Mouse (Mus musculus) bone marrow macrophage, adult 2 months (primary cell): ENCODE data around the gene Pogz. TPM values are rescaled to one million over a fixed set of nuclear protein-coding genes. Genes with fewer than 3 reads are reported as not detected.

Experiments
- H3K27ac ChIP-seq: 2 replicates; pipeline ENCODE4 v1.5.1; 2012; ENCODE audit warnings: low read depth, low read length; ENCODE audit not compliant: insufficient read depth
- H3K4me1 ChIP-seq: 2 replicates; pipeline ENCODE4 v1.6.1; 2012; ENCODE audit warnings: low read length; ENCODE audit not compliant: control insufficient read depth, insufficient read depth
- H3K4me3 ChIP-seq: 2 replicates; pipeline ENCODE4 v1.5.1; 2012; ENCODE audit warnings: mild to moderate bottlenecking, low read length, moderate library complexity; ENCODE audit not compliant: insufficient read depth
- CTCF ChIP-seq: IDR thresholded peaks from 2 replicates; pipeline ENCODE4 v1.5.1; 2012; ENCODE audit warnings: low read depth, mild to moderate bottlenecking, low read length, moderate library complexity
- POLR2A ChIP-seq: IDR thresholded peaks from 2 replicates; pipeline ENCODE4 v1.6.1; 2012; ENCODE audit warnings: mild to moderate bottlenecking, low read depth, low read length, borderline replicate concordance
- polyA plus RNA-seq: library from polyadenylated mRNA; stranded (reverse); fragments of >200 nt; gene quantifications from 2 replicates; pipeline ENCODE4 v1.2.4, GENCODE M21; 2012; ENCODE audit not compliant: missing spikeins, insufficient read depth, insufficient read length

Gene Pogz
- polyA plus RNA-seq, 1 experiment = 20.7 TPM

GRCm38 (mm10) chr3:94824110-94824509 lies 13.3 kb upstream of the Pogz start:
- TF ChIP-seq CTCF (no peak), POLR2A (no peak)
- H3K4me3 ChIP-seq = no peak overlapping the region
- no peaks in the 10 kb centered on the region for H3K4me1 ChIP-seq
- H3K27ac ChIP-seq = no peak overlapping the region

DNA sequence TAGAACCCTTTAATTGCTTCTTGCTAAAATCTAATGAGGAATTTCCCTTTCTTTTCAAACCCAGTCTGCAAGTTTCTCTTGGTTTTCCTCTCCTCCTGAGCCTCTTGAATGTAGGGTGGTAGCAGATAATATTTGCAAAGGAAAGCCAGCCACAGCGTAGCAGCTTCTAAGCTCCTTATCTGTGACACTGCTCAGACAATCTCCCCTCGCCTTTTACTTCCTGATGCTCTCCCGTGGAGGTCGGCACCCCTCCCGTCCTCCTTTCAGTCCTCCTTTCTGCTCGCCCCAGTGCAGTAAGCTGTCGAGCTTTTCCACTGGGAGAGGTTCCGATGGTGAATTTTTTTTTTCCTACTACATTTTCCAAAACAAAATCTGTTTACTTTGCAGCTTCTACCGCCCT lies 5.3 kb upstream of the Pogz start:
- Histone ChIP-seq H3K4me3 (no peak overlapping the region), H3K4me1 (no peaks in the 10 kb centered on the region), H3K27ac (no peak overlapping the region)
- TF ChIP-seq POLR2A (no peak), CTCF (no peak)

GRCm38 (mm10) chr3:94832701-94833100 lies 4.7 kb upstream of the Pogz start:
- no peak for TF ChIP-seq CTCF
- no peak for TF ChIP-seq POLR2A
- Histone ChIP-seq H3K4me1 (no peaks in the 10 kb centered on the region), H3K4me3 (no peak overlapping the region), H3K27ac (no peak overlapping the region)

DNA sequence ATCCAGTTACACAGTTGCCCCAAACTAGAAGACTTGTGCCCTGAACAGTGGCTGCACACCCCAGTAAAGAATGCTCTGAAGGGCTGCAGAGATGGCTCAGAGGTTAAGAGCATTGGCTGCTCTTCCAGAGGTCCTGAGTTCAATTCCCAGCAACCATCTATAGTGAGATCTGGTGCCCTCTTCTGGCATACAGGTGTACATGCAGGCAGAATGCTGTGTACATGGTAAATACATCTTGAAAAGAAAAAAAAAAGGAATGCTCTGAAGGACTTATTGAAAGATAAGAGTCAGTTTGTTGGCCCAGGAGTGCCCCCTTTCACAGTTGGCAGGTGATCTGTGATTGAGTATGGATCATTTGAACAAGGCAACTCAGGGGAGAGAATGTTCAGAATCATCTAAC lies 4.0 kb upstream of the Pogz start:
- TF ChIP-seq POLR2A (no peak), CTCF (no peak)
- no peak overlapping the region for H3K4me3 ChIP-seq
- no peak overlapping the region for H3K27ac ChIP-seq
- H3K4me1 ChIP-seq = no peaks in the 10 kb centered on the region

DNA sequence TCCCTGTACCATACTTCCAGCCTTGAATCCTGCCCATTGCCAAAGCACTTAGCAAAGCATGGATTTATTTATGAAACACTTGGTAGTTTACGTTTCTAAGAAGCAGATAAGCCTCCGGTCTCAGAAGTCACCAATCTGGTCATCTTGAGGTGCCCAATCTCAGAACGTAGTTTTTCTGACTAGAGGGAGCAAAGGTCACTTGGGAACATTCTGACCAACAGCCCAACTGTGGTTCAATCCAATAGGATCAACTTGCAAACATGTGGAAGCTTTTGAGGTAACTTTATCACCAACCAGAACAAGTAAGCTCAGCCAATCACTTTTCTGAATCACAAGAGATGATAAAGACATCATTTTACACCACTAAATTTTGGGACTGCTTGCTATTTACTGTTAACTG lies 2.0 kb upstream of the Pogz start:
- Histone ChIP-seq H3K27ac (no peak overlapping the region), H3K4me3 (no peak overlapping the region), H3K4me1 (peaks cover 3% of the 10 kb centered on the region; the same call in 1 of the 2 replicates)
- TF ChIP-seq POLR2A (no peak), CTCF (no peak)

- H3K27ac ChIP-seq = peak overlapping the region; percentile 80
- TF ChIP-seq CTCF (no peak), POLR2A (no peak)
- H3K4me1 ChIP-seq = peaks cover 5% of the 10 kb centered on the region
- peak overlapping the region; percentile 75 for H3K4me3 ChIP-seq
Measured at GRCm38 (mm10) chr3:94837959-94838496, 661 bp downstream of the Pogz start.

GRCm38 (mm10) chr3:94838631-94839030 lies 1.3 kb downstream of the Pogz start:
- Histone ChIP-seq H3K4me3 (peak overlapping the region; percentile 75), H3K27ac (peak overlapping the region; percentile 80), H3K4me1 (peaks cover 5% of the 10 kb centered on the region)
- TF ChIP-seq CTCF (no peak), POLR2A (no peak)

DNA sequence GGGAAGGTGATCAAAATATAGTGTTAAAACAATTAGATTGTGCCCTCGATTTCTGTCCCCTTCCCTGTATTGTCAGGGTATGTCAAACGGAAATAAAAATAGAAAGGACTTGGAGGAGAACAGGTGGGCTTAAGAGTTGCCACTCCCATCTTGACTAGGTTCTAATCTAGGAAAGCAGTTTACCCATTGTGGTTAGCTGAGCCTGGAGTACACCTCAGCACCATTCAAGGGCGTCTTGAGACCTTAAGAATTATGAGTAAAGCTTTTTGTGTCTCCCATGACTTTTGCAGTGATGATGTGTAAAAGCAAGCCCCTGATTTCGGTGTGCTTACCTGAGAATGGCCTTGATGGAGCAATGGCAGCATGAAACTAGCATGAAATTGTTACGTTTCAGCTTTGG lies 1.7 kb downstream of the Pogz start:
- no peak for TF ChIP-seq POLR2A
- TF ChIP-seq CTCF = no peak
- H3K4me3 ChIP-seq = peak overlapping the region; percentile 75
- H3K27ac ChIP-seq = no peak overlapping the region; the same call in 1 of the 2 replicates
- H3K4me1 ChIP-seq = peaks cover 5% of the 10 kb centered on the region

DNA sequence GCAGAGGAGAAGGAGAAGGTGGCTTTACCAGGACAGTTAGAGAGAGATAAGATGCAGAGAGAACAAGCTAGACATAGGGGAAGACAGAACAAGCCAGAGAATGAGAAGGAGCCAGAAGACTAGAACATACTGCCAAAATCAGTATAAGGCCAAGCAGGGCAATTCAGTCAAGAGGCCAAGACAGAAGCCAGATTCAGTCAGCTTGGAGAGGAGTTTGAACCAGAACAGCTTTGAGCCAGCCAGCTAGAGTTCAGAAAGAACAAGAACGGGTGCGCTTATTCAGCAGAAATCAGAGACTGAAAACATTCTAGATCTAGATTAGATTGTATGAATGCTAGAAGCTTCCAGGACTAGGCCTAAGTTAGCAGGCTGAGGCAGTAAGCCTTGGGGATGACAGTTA lies 10.0 kb downstream of the Pogz start:
- H3K4me3 ChIP-seq = no peak overlapping the region
- H3K4me1 ChIP-seq = peaks cover 16% of the 10 kb centered on the region
- no peak for TF ChIP-seq POLR2A
- no peak for TF ChIP-seq CTCF
- H3K27ac ChIP-seq = no peak overlapping the region

DNA sequence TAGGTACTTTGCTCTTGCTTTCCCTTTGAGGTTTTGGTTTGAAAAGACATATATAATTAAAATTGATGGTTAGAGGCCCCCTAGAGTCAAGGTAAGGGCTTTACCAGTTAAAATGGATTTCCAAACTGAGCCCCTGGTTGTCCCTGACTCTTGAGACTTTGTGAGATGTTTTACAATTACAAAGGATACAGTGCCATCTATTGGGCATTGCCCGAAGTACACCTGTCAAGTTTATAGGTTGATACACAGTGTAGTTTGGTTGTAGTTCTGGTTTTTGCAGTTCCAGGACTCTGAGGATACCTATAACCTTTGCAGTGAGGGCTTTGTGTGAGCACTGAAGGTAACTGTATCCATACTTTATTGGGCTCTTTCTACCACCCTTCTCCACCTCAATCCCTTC lies 12.0 kb downstream of the Pogz start:
- peaks cover 21% of the 10 kb centered on the region for H3K4me1 ChIP-seq
- no peak for TF ChIP-seq CTCF
- TF ChIP-seq POLR2A = no peak
- no peak overlapping the region for H3K4me3 ChIP-seq

GRCm38 (mm10) chr3:94851731-94852130 lies 14.4 kb downstream of the Pogz start:
- H3K4me1 ChIP-seq = peaks cover 16% of the 10 kb centered on the region
- TF ChIP-seq CTCF = no peak
- no peak for TF ChIP-seq POLR2A
- no peak overlapping the region for H3K4me3 ChIP-seq
- H3K27ac ChIP-seq = no peak overlapping the region

More for the DNA sequence above, 12.0 kb downstream of the Pogz start:
- H3K27ac ChIP-seq = no peak overlapping the region
